Mouse (Mus musculus) spleen, adult 18-20 months (tissue): ENCODE results near the gene Nup210.
"Not testable (repeated sequence)": the region's sequence is repeated elsewhere in the genome, so short reads cannot be mapped to it uniquely, and the experiment has no call there.

Experiments used
- DNase-seq, 2 experiments: peaks; one replicate each; pipeline ENCODE4 v3.0.0; 2022; ENCODE audit warnings: mixed read lengths in 2 of 2

Nup210 gene

DNA sequence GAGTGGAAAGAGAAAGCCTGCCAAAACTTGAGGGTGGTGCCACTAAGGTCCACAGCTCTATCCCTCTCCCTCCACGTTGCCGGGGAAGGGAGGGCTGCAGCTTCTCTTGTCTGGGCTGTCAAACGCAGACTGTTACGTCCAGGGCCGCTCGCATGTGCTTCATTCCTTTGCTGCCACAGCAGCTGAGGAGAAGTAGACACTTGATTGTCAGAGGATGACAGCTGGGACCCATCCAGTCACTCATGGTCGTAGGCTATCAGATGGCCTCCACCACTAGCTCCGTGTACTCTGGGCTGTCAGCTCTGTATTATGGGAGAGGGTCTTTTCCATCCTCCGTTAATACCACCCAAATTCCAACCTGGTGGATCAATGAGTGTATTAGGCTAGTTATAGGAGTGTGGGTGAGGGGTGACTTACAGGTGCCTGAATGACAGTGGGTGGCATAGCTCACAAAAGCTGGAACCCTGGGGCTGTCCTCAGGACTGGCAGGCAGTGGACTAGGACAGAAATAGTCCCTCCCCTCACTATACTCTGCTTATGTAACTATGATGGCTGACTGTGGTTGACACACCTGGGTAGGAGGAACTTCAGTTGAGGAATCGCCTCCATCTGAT is 20.8 kb upstream of the Nup210 start:
- no peak for DNase-seq

DNA sequence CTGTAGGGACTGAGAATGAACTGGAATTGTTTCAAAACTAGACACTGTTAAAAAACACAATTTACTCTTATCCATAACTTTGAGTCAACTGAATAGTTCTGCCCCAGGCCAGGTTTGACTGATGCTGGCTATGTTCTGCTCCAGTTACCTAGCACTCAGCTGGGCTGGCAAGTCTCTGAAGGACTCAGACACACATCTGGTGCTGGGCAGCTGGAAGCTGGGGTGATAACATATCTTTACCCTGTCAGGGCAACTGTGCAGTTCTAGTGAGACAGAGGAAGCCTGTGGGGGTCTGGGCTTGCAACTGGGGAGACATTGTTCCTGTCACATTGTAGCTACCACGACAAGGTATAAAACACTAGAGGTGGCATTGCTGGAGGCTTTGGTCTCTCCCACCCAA is 14.2 kb upstream of the Nup210 start:
- no peak for DNase-seq

DNA sequence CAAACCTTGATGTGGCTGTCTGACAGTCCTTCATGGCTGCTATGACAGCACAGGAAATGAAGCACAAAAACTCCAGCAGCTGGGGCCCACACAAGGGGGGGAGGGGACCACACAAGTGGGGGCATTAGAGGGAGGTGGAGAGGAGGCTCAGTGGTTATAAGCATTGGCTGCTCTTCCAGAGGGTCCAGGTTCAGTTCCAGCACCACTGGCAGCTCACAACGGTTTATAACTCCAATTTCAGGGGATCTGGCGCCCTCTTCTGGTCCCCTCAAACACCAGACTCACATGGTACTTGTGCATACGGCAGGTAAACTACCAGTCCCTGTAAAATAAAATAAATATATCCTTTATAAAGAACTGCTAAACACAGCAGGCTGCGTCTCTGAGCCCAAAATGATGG is 12.4 kb upstream of the Nup210 start:
- no peak for DNase-seq

DNA sequence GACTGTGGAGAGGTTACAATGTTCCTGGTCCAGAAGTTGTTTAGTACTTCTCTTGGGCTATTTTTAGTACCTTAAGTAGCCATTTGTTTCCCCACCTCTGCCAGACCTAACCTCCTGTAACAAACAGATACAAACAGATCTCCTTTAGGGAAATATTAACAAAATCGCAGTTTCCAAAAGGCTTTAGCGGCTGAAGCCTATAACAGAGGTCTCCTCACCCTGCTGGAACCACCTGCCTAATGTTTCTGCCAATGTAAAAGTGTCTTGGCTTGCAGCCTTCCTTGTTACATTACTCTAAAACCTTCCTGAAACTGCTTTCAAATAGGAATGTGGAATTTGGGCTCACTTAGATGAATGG is 8.6 kb upstream of the Nup210 start:
- DNase-seq: no peak

DNA sequence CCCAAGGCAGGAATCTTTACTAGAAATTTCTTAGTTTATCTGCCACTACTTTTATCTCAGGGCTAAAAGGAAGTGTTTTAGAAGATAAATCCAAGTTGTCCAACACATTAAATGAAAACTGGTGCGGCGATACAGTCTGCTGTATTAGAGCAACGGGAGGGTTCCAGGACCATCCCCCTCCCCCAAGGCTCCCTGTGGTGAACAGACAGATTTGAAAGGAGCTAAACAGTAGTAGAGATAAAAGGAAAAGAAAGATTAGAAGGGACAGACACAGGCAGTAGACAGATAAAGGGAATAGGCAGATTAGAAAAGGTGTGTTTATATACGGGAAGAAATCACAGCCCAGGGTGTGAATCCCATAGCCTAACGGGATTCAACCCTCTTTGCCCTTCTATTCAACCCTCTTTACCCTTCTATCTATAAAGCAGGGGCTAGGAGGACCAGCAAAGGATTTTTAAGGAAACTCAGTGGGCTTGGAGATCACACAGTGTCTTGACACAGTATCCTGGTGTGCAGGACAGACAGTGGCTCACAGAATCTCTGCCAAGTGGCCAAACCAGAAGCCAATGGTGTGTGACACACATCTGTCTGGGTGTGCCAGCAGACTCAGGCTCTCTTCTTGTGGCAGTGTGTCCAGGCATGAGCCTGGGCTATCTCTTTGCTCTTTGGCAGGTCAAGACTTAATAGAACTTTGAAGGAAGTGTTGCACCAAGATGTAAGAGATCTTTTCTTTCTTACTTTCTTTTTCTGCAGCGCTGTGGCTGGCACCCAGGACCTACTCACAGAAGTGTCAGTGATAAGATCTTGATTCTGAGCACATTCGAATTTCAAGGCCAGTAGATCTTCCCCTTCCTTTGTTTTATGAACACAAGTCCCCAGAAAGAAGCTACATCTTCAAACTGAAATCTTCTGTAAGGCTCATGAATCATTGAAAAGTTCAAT is 7.9 kb upstream of the Nup210 start:
- no peak for DNase-seq

DNA sequence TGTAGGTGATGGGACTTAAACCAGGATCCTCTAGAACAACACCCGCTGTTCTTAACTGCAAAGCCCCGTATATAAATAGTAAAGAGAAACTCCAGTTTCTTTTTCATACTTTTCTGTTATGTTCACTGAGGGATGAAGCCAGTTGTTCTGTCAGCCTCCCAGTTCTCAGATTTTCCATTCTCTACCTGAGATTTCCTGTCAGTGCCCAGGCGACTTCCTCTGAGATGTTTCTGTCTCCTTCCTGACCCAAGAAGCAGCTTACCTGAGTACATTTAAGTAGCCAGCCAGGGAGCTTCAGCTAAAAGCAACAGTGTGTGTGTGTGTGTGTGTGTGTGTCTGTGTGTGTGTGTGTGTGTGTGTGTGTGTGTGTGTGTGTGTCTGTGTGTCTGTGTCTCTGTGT is 6.8 kb upstream of the Nup210 start:
- no peak for DNase-seq

DNA sequence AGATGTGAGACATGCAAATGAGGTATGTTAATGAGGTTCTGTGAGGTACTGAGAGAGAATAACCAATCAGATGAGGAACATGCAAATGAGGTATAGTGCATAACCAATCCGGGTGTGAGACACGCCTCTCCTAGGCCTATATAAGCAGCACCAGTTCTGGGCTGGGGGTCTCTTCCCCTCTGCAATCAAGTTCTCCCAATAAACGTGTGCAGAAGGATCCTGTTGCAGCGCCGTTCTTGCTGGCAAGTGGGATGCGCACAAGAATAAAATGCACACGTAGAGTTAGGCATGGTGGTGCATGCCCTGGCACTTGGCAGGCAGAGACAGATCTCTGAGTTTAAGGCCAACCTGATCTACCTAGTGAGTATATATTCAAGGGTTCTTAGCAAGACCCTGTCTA is 4.5 kb upstream of the Nup210 start:
- DNase-seq: not testable (repeated sequence)

DNA sequence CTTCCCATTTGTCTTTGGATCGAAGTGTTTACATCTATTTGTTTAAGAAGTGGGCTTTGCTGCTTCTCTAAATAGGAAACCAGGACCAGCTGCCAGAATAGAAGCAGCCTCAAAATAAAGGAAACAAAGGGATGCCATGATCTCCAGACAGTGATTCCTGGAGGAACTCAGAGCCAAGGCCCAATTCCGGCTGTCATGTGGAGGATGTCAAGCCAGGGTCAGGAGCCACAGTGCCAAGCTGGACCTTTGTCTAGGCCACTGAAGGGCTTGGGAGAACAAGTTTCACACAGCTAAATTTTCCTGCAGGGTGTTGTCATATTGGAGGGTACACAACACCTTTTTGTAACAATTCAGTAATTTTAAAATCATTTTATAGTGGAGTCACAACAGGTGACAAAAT is 3.6 kb upstream of the Nup210 start:
- DNase-seq: no peak

DNA sequence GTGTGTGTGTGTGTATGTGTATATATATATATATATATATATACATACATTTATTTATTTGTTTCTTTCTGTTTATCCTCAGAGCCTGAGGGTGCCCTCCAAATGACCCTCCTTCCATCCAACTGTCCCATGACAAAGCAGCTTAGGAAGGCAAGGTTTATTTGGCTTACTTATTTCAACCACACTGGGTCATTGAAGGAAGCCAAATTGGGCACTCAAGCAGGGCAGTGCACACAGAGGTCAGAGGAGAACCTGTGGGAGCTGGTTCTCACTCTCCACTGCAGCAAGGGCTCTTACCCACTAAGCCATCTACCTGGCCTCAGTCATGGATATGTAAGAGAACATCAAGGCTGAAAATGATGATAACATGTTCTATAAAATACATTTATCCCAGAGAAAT is 1.9 kb upstream of the Nup210 start:
- DNase-seq: no peak

DNA sequence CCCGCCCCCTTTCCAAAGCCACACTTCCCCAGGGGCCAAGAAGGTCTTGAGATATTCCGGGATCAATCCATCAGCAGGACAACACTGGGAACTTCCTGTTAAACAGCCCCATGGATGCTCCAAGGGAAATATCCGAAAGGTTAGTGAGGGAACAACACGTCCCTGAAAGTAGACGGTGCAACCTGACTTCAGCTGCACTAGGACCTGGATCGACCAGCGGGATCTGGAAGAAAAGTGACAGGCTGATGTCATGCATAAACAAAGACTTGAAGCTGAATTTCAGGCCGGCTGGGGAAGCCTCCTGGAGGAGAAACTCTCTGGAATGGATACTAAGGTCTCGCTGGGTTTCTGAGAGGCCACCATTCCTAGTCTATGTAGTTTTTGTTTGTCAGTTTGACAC is 520 bp upstream of the Nup210 start:
- no peak for DNase-seq

DNA sequence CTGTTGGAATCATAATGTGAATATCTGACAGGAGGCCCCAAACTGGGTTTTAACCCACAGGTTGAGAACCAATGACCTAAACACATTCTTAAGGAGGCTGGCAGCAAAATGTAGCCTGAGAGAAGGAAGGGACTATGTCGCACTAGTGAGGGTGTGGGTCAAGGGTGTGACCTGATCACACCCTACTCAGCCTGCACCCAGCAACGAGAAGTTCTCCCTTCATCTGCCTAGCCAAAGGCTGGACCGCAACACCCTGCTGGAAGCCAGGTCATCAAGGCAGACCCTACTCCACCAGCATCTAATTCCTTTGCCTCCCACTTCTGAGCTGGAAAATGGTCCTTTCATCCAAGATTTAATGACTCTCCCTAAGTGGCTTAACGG is 776 bp downstream of the Nup210 start:
- DNase-seq: no peak

DNA sequence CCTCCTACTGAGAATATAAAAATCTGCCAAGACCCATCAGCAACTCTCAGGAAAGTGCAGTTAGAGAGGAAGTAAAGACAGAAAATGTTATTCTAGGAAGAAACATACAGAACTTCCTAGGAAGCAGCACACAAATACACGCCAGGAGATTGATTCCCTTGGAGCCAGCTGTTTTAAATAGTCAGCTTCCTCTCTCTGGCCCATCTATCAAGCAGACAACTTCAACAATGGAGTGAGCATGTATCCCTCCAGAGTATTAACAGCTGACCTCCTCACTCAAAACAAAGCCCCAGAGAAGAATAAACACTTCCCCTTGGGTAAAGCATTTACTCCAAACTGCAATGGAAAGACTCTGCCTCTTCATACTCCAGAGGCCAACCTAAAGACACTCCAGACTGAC is 1.5 kb downstream of the Nup210 start:
- DNase-seq: no peak

DNA sequence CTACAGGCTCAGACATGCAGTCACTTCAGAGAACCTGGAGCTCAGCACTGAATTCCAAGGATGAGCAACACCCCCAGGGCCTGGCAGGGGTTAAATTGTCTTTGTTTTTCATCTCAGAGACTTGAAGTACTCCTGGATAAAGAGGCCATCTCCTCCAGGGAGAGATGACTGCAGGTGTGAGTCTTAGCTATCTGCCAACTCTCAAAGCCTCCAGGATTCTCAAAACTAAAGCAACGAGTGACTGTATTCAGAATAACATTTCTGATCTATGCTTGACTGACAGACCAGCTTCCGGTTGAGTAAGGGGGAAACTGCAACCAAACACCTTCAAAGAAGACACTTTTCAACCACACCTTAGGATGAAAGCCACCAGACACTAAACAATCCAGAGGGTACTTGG is 1.9 kb downstream of the Nup210 start:
- no peak for DNase-seq

DNA sequence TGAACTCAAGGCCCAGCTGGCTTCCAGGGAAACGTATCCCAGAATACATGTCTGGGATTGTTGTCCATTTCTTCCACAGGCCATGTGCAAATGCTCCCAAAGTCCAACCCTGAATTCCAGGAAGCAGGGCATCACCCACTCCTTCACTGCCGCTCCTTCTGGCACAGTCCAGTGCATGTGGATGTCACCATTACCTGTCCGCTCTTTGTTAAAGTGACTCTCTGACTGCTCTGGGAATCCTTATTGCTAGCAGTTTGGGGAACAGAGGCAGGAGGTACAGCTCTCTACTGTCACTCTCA is 4.7 kb downstream of the Nup210 start:
- DNase-seq: no peak

DNA sequence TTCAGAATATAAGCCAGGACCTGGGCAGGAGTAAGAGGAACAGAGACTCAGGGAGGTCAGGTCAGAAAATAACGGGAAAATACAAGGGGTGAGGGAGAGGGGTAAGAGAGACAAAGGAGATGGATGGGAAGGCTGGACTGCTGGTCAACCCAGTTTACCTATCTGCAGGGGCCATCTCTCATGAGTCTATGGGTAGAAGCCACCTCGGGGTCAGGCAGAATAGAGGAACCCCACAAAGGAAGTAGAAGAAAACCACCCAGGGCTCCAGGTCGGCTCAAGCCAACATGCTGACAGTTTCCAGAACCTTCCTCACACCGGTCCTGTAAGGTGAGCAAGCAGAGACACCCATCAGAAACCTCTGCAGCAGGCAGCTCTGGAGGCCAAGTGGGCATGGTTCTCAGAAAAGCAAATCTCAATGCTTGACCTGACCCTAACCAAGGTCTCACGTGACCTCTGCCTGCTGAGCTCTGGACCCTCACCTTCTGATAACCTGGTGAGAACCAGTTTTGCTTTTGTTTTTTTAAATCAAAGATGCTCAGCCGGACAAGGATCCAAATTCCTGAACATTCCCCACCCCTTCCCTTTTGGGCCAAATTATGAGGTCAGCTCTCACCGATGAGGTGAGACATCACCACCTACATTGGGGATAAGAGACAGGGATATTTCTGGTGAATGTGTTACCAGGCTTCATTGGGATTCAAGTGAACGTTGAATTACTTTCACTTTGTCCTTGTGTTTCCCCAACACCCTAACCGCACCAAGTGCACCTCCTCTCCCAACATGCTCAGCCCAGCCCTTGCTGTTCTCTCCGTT is 5.3 kb downstream of the Nup210 start:
- peak; percentile 40 to 44 for DNase-seq

DNA sequence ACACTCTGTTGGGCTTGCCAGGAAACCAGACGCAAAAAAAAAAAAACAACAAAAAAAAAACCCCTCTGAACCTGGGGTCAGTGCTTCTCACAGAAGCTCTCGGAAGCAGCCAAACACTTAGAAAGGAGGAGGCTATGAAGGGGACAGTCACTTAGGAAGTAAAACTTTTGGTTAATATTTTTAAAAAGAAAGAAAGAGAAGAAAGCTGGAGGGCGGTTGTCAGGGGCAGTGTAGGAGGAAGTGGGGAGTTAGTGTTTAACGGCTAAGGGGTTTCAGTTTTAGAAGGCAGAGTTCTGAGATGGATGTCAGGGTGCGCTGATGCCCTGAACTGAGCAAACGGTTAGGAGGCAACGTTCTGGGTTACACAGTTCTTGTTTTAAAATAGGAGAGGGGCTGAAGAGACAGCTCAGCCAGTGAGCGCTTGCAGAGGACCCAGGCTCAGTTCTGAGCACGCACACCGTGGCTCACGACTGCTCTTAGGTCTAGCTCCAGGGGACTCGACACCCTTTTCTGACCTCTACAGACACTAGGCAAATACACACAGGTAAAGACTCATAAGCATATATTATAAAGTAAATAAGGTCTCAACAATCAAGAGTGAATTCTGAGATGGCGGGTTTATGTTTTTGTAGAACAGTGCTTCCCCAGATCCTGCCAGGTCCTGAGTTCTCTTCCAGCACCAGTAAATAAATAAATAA is 6.2 kb downstream of the Nup210 start:
- DNase-seq: peak; percentile 14 to 35

DNA sequence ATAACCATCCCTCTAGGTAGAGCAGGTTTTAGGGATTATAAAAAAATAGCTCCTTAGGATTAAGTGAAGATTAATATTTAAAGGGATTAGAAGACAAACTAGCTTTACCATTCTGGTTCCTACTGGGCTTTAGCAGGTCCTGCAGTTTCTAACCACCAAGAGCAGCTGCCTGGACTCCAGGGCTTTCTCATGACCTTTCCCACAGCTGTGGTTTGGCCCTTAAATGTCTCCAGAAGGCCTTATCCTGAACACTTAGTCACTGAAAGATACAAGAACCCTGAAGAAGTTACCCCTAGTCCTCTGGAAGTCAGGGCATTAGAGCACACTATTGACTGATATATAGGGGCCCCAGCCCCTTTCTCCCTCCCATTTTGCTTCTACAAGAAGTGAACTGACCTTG is 7.1 kb downstream of the Nup210 start:
- DNase-seq: no peak

DNA sequence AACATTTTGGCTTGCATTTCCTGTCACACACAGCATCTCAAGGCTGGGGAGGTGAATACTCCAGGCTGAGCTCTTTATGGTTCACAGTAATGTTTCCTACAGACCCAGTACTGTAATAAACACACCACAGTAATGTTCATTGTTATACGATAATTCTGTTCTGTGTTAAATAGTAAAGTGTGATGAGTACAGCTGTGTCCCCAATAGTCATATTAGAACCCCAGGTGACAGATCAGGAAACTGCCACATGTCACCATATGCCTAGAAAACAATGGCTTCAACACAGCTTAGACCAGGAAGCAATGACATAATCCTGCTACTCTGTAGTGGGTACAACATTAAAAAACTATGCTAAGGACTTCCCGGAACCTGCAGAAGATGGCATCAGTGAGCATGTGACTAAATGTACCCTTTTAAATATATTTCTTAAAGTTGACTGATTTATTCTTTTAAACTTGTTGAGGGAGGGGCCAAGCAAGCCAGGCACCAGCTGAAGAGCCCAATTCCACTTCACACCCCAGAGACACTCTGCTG is 7.6 kb downstream of the Nup210 start:
- DNase-seq: no peak

DNA sequence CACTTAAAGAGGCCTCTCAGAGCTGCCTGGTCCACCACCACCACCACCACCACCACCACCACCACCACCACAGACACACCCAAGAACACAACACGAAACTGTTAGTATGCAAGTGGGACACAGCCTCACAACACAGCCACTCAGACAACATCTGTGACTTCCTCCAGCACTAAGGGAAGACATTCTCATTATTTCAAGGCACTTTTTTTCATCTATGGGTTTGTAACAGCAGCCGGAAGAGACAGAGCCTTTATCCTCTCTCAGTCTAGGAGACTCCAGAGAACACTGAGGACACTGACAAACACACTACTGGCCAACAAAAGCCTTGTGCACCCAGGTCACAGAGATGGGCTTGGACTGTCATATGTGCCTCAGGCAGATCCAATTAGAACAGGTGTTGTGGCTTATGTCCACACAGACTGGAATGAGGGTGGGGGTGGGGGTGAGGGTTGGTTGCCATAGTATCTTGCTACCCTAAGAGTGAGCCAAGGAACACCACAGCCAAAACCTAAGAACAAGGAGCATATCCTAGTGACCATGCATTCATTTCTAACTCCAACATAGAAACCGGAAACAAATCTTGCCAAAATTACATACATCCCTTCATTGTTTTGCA is 8.2 kb downstream of the Nup210 start:
- no peak for DNase-seq

DNA sequence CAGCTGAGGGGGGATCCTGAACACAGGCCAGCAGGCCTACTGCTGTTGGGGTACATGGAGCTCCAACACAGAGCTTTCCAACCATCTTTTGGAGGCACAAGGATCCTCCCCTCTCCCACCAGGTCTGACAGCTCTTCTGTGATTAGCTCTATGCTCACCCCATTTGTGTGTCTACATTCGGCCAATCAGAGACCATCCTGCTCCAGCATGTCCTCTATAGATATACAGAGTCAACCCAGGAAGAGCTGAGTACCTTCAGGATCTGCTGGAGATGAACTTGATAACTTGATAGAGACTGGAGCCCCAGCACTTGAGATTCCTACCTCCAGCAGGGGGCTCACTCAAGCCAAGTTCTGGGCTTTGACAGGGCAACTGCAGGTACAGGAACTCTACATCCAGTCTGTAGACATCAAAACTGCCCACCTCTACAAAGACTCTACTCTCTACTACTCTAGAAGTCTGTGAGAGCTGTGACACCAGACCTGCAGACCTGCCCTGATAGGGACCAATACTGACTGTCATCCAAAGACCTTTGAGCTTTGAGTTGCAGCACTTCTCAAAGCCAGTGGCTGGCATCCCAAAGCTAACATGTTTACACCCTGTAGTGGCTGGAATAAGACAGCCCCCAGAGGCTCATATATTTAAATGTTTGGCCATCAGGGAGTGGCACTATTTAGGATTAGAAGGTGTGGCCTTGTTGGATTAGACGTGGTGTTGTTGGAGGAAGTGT is 11.1 kb downstream of the Nup210 start:
- peak; percentile 21 to 63 for DNase-seq

DNA sequence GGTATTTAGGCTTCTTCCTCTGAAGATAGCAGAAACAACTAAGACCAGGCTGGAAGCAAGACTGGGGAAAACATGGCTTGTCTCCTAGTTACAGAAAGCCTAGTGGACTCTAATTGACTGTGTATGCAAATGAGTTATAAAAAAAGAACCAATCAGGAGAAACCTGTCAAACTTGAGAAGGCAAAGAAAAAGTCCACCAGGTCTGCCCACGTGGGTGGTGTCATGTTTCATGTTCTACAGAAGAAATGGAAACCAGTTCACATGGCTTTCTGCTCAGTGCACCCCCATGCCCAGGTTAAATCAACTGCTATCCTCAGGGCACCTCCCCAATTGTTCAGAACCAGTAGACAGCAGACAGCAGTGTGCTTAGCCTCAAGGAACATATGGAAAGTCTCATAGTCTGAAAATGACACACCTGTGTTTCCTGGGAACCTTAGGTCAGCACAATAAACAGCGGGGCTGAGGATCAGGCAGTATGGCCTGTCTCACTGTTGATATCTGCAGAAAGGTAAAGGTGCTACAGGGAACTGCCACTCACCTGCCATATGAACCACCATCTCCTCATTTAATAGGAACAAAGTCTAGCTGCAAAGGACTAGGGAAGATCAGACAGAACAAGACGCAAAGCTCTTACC is 11.7 kb downstream of the Nup210 start:
- DNase-seq: no peak
